Mouse (Mus musculus): ENCODE measurements at regions not wholly inside any gene's neighbourhood (a gene's known extent, or its start where the extent isn't known, plus 50 kb on each side); places are given as distances from the start of the nearest gene placed in this dataset.

DNA sequence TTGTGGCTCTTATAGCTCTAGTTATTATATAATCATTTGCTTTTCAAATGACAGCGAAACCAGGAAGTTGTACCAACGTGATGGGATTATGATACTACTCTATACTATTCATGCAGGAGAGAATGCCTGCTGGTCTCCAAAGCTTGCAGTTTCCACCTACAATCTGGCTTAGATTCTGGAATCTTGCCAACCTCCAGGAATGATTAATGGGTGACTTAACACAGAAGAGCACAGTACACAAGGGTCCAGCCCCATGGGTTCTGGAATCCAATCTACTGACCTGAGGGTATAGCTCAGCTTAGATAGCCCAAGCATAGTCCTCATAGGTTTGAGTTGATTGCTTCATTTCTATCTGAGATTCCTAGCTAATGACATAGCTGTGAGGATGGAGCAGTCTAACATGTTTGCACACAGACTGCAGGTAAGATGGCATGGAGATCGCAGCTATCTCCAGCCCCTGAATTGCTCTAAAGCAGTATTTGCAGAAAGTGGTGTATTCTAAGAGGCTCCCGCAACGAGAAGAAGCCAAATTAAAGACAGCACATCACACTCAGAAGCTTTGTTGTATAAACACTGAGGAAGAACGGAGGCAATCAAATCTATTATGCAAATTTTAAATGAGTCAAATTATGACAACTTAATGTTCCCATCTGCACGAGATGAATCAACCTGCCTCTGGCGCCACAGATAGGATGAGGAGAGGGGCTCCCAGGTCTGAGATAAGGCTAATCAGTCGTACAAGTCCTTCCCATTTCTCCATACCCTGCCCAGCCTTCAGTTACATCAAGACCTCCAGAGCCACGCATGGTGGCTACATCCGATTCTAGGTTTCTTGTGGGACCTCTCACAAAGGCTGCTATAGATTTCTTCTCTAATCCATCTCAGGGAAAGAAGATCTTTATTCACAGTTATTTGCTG is 160.7 kb upstream of the Tgfbr2 start:
- H3K4me1 ChIP-seq (ENCODE audit: control insufficient read depth, insufficient read depth, low read length), result no peaks in the 10 kb centered on the region
- no peak overlapping the region for H3K9ac ChIP-seq (ENCODE audit: low read depth, low read length)
- H3K4me2 ChIP-seq (ENCODE audit: low read length), result no peak overlapping the region
- H3K27ac ChIP-seq (ENCODE audit: low read length), result no peak overlapping the region
- no peaks in the 10 kb centered on the region for H3K36me3 ChIP-seq (ENCODE audit: control insufficient read depth, insufficient read depth, low read length)
- no peak for ATAC-seq
- 85% methylated on average over 11 of the region's 11 CpGs for WGBS
- no peaks in the 10 kb centered on the region for H3K27me3 ChIP-seq (ENCODE audit: control insufficient read depth, insufficient read depth, low read depth, low read length)
- H3K4me3 ChIP-seq (ENCODE audit: low read depth, low read length), result no peak overlapping the region
- H3K9me3 ChIP-seq (replicated peaks; ENCODE audit: control insufficient read depth, low read length, poor library complexity, severe bottlenecking), result no peaks in the 10 kb centered on the region

DNA sequence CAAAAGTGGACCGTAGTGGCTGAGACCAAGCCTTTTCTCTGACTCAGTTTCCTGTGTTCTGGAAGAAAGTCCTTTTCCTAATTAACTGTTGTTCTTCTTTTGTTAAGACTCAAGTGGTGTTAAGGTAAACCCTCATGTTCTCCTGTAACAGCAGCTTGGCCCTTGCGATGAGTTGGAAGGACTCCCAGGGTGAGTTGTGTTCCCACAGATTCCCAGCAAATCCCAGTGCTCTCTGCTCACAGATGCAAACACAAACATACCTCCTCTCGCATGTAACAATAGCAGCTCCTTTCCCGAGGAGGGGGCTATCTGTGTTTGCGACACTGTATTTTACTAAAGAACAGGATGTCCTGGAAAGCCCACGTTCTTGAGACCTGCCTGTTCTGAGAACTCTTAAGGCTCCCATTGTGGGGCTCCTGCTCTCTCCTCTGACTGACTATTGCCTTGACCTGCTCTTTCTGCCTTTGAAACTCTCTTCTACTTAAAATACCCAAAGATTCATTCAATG is 158.8 kb upstream of the Tgfbr2 start:
- no peak for ATAC-seq
- H3K27ac ChIP-seq (ENCODE audit: low read length), result no peak overlapping the region
- 81% methylated on average over 6 of the region's 6 CpGs for WGBS
- no peaks in the 10 kb centered on the region for H3K9me3 ChIP-seq (replicated peaks; ENCODE audit: control insufficient read depth, low read length, poor library complexity, severe bottlenecking)
- no peak overlapping the region for H3K4me3 ChIP-seq (ENCODE audit: low read depth, low read length)
- no peaks in the 10 kb centered on the region for H3K4me1 ChIP-seq (ENCODE audit: control insufficient read depth, insufficient read depth, low read length)
- no peaks in the 10 kb centered on the region for H3K36me3 ChIP-seq (ENCODE audit: control insufficient read depth, insufficient read depth, low read length)
- H3K27me3 ChIP-seq (ENCODE audit: control insufficient read depth, insufficient read depth, low read depth, low read length), result no peaks in the 10 kb centered on the region
- H3K9ac ChIP-seq (ENCODE audit: low read depth, low read length), result no peak overlapping the region
- H3K4me2 ChIP-seq (ENCODE audit: low read length), result no peak overlapping the region

DNA sequence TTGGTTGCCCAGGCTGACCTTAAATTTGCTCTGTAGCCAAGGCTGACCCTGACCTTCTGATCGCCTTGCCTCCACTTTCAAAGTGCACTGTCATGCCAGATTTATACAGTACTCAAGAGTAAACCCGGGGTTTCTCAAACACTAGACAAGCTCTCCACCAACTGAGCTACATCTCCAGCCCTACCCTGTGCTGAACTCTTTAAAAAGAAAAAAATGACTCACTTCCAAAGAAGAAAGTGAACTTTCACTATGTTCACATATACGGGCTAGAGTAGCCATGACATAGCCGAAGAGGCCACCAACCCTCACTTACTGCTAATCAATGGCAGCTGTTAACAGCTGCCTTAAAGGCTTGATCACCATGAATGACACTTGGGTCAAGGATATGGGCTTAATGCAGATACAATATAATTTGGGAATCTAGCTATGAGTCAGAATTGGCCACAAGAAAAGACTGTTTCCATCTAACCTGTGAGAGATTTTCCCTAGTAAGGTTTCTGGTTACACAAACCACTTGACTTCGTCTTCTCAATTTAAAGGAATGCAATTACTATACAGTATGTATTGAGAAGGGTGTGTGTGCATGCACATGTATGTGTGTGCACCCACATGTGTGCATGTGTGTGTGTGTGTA is 157.4 kb upstream of the Tgfbr2 start:
- no peaks in the 10 kb centered on the region for H3K9me3 ChIP-seq (replicated peaks; ENCODE audit: control insufficient read depth, low read length, poor library complexity, severe bottlenecking)
- 94% methylated on average over 5 of the region's 5 CpGs for WGBS
- H3K27me3 ChIP-seq (ENCODE audit: control insufficient read depth, insufficient read depth, low read depth, low read length), result no peaks in the 10 kb centered on the region
- no peak overlapping the region for H3K27ac ChIP-seq (ENCODE audit: low read length)
- no peaks in the 10 kb centered on the region for H3K4me1 ChIP-seq (ENCODE audit: control insufficient read depth, insufficient read depth, low read length)
- H3K36me3 ChIP-seq (ENCODE audit: control insufficient read depth, insufficient read depth, low read length), result no peaks in the 10 kb centered on the region
- ATAC-seq, result no peak
- H3K9ac ChIP-seq (ENCODE audit: low read depth, low read length), result no peak overlapping the region
- H3K4me3 ChIP-seq (ENCODE audit: low read depth, low read length), result no peak overlapping the region
- H3K4me2 ChIP-seq (ENCODE audit: low read length), result no peak overlapping the region

DNA sequence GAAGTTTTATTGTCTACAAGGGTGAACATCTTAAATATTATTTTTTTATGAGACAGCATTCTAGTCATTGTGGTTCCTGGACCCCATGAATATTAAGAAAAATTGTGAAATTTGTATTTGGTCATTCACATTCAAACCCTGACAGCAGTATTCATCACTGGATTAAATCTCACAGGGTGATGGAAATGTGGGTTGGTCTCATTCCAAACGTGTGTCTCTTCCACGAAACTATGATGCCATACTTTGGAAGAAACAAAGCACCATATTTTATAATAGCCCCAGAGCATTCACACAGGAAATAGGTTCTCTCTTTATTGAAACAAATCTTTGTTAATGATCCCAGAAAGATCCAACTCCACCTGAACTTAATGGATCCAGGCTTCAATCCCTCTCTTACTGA is 156.2 kb upstream of the Tgfbr2 start:
- no peak for ATAC-seq
- no peaks in the 10 kb centered on the region for H3K9me3 ChIP-seq (replicated peaks; ENCODE audit: control insufficient read depth, low read length, poor library complexity, severe bottlenecking)
- no peaks in the 10 kb centered on the region for H3K27me3 ChIP-seq (ENCODE audit: control insufficient read depth, insufficient read depth, low read depth, low read length)
- H3K4me1 ChIP-seq (ENCODE audit: control insufficient read depth, insufficient read depth, low read length), result no peaks in the 10 kb centered on the region
- no peak overlapping the region for H3K9ac ChIP-seq (ENCODE audit: low read depth, low read length)
- no peak overlapping the region for H3K4me2 ChIP-seq (ENCODE audit: low read length)
- no peak overlapping the region for H3K4me3 ChIP-seq (ENCODE audit: low read depth, low read length)
- 78% methylated on average over 2 of the region's 2 CpGs for WGBS
- no peaks in the 10 kb centered on the region for H3K36me3 ChIP-seq (ENCODE audit: control insufficient read depth, insufficient read depth, low read length)
- H3K27ac ChIP-seq (ENCODE audit: low read length), result no peak overlapping the region

DNA sequence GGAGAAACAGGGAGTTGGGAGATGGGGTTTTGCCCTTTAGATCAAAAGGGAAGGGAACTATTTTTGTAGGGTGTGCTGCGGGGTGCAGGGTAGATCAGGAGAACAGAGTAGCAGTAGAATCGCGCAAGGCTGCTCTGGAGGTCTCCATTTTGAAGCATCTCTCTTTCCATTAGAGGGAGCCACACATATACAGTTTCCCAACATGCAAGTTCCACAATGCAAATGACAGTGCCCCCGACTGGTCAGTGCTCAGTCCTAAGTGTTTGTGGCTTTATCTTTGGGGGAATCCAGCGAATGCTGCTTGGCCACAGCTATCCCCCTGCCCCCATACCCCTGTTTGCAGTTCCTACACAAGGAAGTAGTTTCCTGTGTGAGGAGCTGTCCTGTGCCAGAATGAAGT is 155.6 kb upstream of the Tgfbr2 start:
- no peaks in the 10 kb centered on the region for H3K9me3 ChIP-seq (replicated peaks; ENCODE audit: control insufficient read depth, low read length, poor library complexity, severe bottlenecking)
- no peak overlapping the region for H3K9ac ChIP-seq (ENCODE audit: low read depth, low read length)
- H3K4me3 ChIP-seq (ENCODE audit: low read depth, low read length), result no peak overlapping the region
- no peak for ATAC-seq
- WGBS, result 73% methylated on average over 5 of the region's 5 CpGs
- H3K4me2 ChIP-seq (ENCODE audit: low read length), result no peak overlapping the region
- H3K36me3 ChIP-seq (ENCODE audit: control insufficient read depth, insufficient read depth, low read length), result no peaks in the 10 kb centered on the region
- no peak overlapping the region for H3K27ac ChIP-seq (ENCODE audit: low read length)
- H3K27me3 ChIP-seq (ENCODE audit: control insufficient read depth, insufficient read depth, low read depth, low read length), result no peaks in the 10 kb centered on the region
- H3K4me1 ChIP-seq (ENCODE audit: control insufficient read depth, insufficient read depth, low read length), result no peaks in the 10 kb centered on the region

DNA sequence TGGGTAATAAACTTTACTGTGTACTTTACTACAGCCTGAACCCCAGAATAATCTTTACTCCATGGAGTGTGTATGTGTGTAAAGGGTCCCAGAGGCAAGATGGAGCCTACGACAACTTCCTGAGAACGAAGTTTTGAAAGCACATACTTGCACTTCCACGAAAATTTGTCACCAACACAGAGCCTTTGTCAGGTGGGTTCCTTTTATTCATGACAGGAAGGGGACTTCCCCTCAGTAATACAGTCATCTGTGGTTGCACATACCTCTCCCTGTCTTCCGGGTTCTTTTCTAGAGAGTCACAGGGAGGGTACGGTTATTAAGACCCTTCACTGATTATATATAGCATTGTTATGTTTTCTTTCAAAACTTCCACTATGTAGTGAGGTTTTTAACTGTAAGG is 154.0 kb upstream of the Tgfbr2 start:
- no peaks in the 10 kb centered on the region for H3K4me1 ChIP-seq (ENCODE audit: control insufficient read depth, insufficient read depth, low read length)
- ATAC-seq, result no peak
- no peaks in the 10 kb centered on the region for H3K27me3 ChIP-seq (ENCODE audit: control insufficient read depth, insufficient read depth, low read depth, low read length)
- WGBS, result 90% methylated on average over 5 of the region's 5 CpGs
- no peak overlapping the region for H3K4me2 ChIP-seq (ENCODE audit: low read length)
- no peak overlapping the region for H3K27ac ChIP-seq (ENCODE audit: low read length)
- no peaks in the 10 kb centered on the region for H3K36me3 ChIP-seq (ENCODE audit: control insufficient read depth, insufficient read depth, low read length)
- no peaks in the 10 kb centered on the region for H3K9me3 ChIP-seq (replicated peaks; ENCODE audit: control insufficient read depth, low read length, poor library complexity, severe bottlenecking)
- H3K4me3 ChIP-seq (ENCODE audit: low read depth, low read length), result no peak overlapping the region
- H3K9ac ChIP-seq (ENCODE audit: low read depth, low read length), result no peak overlapping the region

DNA sequence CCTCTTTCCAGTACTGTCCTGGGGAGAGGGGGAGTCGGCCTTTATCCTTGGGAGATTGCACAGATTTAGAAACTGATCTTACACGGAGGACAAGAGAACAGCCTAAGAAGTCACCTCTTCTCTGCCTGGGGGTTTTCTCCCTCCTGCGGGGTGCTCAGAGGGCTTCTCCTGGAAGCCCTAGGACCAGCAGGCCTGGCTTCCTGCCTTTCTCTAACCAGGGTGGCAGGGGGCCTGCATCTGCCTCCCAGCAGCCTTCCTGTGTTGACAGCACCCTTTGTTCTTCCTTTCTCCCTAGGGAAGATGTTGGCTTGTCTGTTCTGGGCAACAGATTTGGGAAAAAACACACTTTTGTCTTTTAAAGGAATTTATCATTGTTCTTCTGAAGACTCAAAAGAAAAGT is 153.0 kb upstream of the Tgfbr2 start:
- Histone ChIP-seq H3K27ac (ENCODE audit: low read length) (no peak overlapping the region), H3K4me3 (ENCODE audit: low read depth, low read length) (no peak overlapping the region), H3K9me3 (replicated peaks; ENCODE audit: control insufficient read depth, low read length, poor library complexity, severe bottlenecking) (no peaks in the 10 kb centered on the region), H3K27me3 (ENCODE audit: control insufficient read depth, insufficient read depth, low read depth, low read length) (no peaks in the 10 kb centered on the region), H3K4me1 (ENCODE audit: control insufficient read depth, insufficient read depth, low read length) (no peaks in the 10 kb centered on the region), H3K36me3 (ENCODE audit: control insufficient read depth, insufficient read depth, low read length) (no peaks in the 10 kb centered on the region), H3K4me2 (ENCODE audit: low read length) (no peak overlapping the region), H3K9ac (ENCODE audit: low read depth, low read length) (no peak overlapping the region)
- no peak for ATAC-seq
- 15% methylated on average over 3 of the region's 3 CpGs for WGBS

DNA sequence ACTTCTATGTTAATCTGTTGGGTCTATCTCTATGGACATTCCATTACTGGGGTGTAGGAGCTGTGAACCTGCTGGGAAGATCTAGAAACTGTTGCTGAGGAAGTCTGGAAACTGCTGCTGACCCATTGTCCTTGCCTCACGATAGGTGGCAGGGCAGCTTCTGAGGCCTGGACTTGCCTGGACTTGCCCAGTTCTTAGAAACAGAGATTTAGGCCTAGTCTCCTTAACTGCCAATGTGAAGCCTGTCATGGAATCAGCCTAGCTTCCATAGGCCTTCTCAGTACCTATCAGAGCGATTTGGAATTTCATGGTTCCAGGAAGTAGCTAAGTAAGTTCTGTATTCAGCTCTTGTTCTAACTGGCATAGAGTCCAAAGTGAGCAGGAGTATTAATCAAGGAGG is 151.9 kb upstream of the Tgfbr2 start:
- no peaks in the 10 kb centered on the region for H3K36me3 ChIP-seq (ENCODE audit: control insufficient read depth, insufficient read depth, low read length)
- 92% methylated on average over 2 of the region's 2 CpGs for WGBS

DNA sequence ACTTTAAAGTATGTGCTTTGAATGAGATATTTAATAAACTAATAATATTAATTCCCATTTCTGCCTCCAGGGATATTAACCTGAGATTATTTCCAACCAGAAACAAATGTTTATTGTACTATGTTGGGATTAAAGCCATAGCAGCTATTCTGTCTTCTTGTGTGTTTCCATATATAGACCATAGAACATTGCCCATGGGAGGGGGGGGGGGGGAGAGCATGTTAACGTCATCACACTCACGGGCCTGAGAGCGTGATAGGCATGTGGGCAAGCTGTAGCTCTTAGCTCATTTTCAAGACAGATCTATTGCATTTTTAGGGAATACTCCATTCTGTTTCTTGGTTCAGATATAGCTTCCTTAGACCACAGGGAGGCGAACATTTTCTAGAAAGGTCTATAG is 149.8 kb upstream of the Tgfbr2 start:
- no peak overlapping the region for H3K4me3 ChIP-seq (ENCODE audit: low read depth, low read length)
- 89% methylated on average over 4 of the region's 4 CpGs for WGBS
- H3K4me1 ChIP-seq (ENCODE audit: control insufficient read depth, insufficient read depth, low read length), result no peaks in the 10 kb centered on the region
- no peak overlapping the region for H3K27ac ChIP-seq (ENCODE audit: low read length)
- H3K9me3 ChIP-seq (replicated peaks; ENCODE audit: control insufficient read depth, low read length, poor library complexity, severe bottlenecking), result no peaks in the 10 kb centered on the region
- no peaks in the 10 kb centered on the region for H3K36me3 ChIP-seq (ENCODE audit: control insufficient read depth, insufficient read depth, low read length)
- ATAC-seq, result no peak
- no peak overlapping the region for H3K9ac ChIP-seq (ENCODE audit: low read depth, low read length)
- H3K27me3 ChIP-seq (ENCODE audit: control insufficient read depth, insufficient read depth, low read depth, low read length), result no peaks in the 10 kb centered on the region
- no peak overlapping the region for H3K4me2 ChIP-seq (ENCODE audit: low read length)

More for the DNA sequence above, 151.9 kb upstream of the Tgfbr2 start:
- Histone ChIP-seq H3K27ac (ENCODE audit: low read length) (no peak overlapping the region), H3K4me3 (ENCODE audit: low read depth, low read length) (no peak overlapping the region), H3K9ac (ENCODE audit: low read depth, low read length) (no peak overlapping the region), H3K9me3 (replicated peaks; ENCODE audit: control insufficient read depth, low read length, poor library complexity, severe bottlenecking) (no peaks in the 10 kb centered on the region), H3K4me2 (ENCODE audit: low read length) (no peak overlapping the region), H3K4me1 (ENCODE audit: control insufficient read depth, insufficient read depth, low read length) (no peaks in the 10 kb centered on the region), H3K27me3 (ENCODE audit: control insufficient read depth, insufficient read depth, low read depth, low read length) (no peaks in the 10 kb centered on the region)
- no peak for ATAC-seq

Data from midbrain, embryonic 16.5 days (tissue).